Mouse (Mus musculus) limb, embryonic 14.5 days (tissue): ENCODE results near the gene Fgfr2. TPM values are rescaled to one million over a fixed set of nuclear protein-coding genes. Genes with fewer than 3 reads are reported as not detected.
"Not testable (repeated sequence)": the region's sequence is repeated elsewhere in the genome, so short reads cannot be mapped to it uniquely, and the experiment has no call there.

ENCODE experiments used
- ATAC-seq: fragments of 200-750 bp; cut with Nextera tagmentation; 2 replicates; pipeline ENCODE4 v1.8.0; 2017; ENCODE audit warnings: low read depth, moderate number of reproducible peaks, moderate TSS enrichment; ENCODE audit not compliant: low FRiP score
- DNase-seq: peaks from one replicate; pipeline ENCODE4 v3.0.0-alpha.2; 2015; ENCODE audit warnings: low spot score
- H3K27ac ChIP-seq: fragments of 300-500 bp; sonication (generic); replicated peaks from 2 replicates; pipeline ENCODE4 v1.5.1; 2014; ENCODE audit warnings: low read depth, mild to moderate bottlenecking, low read length, moderate library complexity, mixed read lengths
- H3K27me3 ChIP-seq: fragments of 300-500 bp; sonication (generic); 2 replicates; pipeline ENCODE4 v1.6.1; 2014; ENCODE audit warnings: low read length, mixed read lengths; ENCODE audit not compliant: control insufficient read depth, insufficient read depth
- H3K36me3 ChIP-seq: fragments of 300-500 bp; sonication (generic); 2 replicates; pipeline ENCODE4 v1.6.1; 2014; ENCODE audit warnings: mild to moderate bottlenecking, low read length, moderate library complexity, mixed read lengths; ENCODE audit not compliant: control insufficient read depth, insufficient read depth
- H3K4me1 ChIP-seq: fragments of 300-500 bp; sonication (generic); 2 replicates; pipeline ENCODE4 v1.6.1; 2014; ENCODE audit warnings: antibody characterized with exemption, low read length, mixed read lengths; ENCODE audit not compliant: control insufficient read depth, insufficient read depth
- H3K4me2 ChIP-seq: fragments of 300-500 bp; sonication (generic); replicated peaks from 2 replicates; pipeline ENCODE4 v1.6.1; 2014; ENCODE audit warnings: low read depth, mild to moderate bottlenecking, low read length, moderate library complexity; ENCODE audit not compliant: severe bottlenecking
- H3K4me3 ChIP-seq: fragments of 300-500 bp; sonication (generic); replicated peaks from 2 replicates; pipeline ENCODE4 v1.5.1; 2014; ENCODE audit warnings: low read length
- H3K9ac ChIP-seq: fragments of 300-500 bp; sonication (generic); 2 replicates; pipeline ENCODE4 v1.6.1; 2014; ENCODE audit warnings: mild to moderate bottlenecking, low read depth, low read length, moderate library complexity; ENCODE audit not compliant: severe bottlenecking
- H3K9me3 ChIP-seq: fragments of 300-500 bp; sonication (generic); 2 replicates; pipeline ENCODE4 v1.6.1; 2016; ENCODE audit warnings: low read length; ENCODE audit not compliant: control insufficient read depth
- POLR2A ChIP-seq: fragments of 200-500 bp; IDR thresholded peaks from 2 replicates; pipeline ENCODE4 v1.8.0; 2012; ENCODE audit warnings: inconsistent platforms, mild to moderate bottlenecking, moderate library complexity, borderline replicate concordance; ENCODE audit not compliant: insufficient read depth, insufficient read length; ENCODE audit errors: extremely low read depth
- WGBS: fragments of 180-500 bp; shearing (Covaris S2); extraction: QIAGEN DNeasy Blood & Tissue Kit; methylation state at CpG from one replicate; pipeline ENCODE4 v1.1.7; 2014; 5-methylcytosine and 5-hydroxymethylcytosine counted together
- polyA plus RNA-seq, 2 experiments: library from polyadenylated mRNA; depleted of rRNA in 1 of 2; stranded (reverse) in 1 of 2; unstranded in 1 of 2; fragments of >200 nt; fragmentation: Nextera tagmentation in 1 of 2; extraction: Ambion mirVana in 1 of 2; gene quantifications; 2 replicates each; pipeline versions ENCODE4 v1.2.1 to v1.2.3; 2012 to 2014

Fgfr2 gene
- polyA plus RNA-seq, 2 experiments = 131 to 133 TPM

- no peak for DNase-seq
- WGBS = 54% methylated on average over 4 of the region's 4 CpGs
- H3K27me3 ChIP-seq = no peaks in the 10 kb centered on the region
- H3K9ac ChIP-seq = no peak overlapping the region
- H3K4me2 ChIP-seq = no peak overlapping the region
- no peak overlapping the region for H3K27ac ChIP-seq
- H3K4me1 ChIP-seq = peaks cover 5% of the 10 kb centered on the region; the same call in 1 of the 2 replicates
- ATAC-seq = no peak
- TF ChIP-seq POLR2A = no peak
- no peaks in the 10 kb centered on the region for H3K36me3 ChIP-seq
- H3K4me3 ChIP-seq = no peak overlapping the region
- no peaks in the 10 kb centered on the region for H3K9me3 ChIP-seq
Observed at GRCm38 (mm10) chr7:132507361-132507760, 615.8 kb downstream of the Fgfr2 start.

GRCm38 (mm10) chr7:132506226-132506625 lies 616.9 kb downstream of the Fgfr2 start:
- H3K4me3 ChIP-seq = no peak overlapping the region
- WGBS = 44% methylated on average over 5 of the region's 5 CpGs
- no peak for DNase-seq

DNA sequence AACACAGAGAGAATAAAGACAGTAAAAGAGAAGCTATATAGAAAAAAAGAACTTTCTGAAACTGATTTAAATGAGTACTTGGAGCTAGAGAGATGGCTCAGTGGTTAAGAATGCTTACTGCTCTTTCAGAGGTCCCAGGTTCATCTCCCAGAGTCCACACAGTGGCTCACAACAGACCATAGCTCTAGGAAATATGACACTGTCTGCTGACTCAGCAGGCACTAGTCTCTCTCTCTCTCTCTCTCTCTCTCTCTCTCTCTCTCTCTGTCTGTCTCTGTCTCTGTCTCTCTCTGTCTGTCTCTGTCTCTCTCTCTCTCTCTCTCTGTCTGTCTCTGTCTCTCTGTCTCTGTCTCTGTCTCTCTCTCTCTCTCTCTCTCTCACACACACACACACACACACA lies 620.7 kb downstream of the Fgfr2 start:
- not testable (repeated sequence) for H3K36me3 ChIP-seq, H3K4me1 ChIP-seq, DNase-seq, H3K27me3 ChIP-seq, ATAC-seq, H3K9me3 ChIP-seq, H3K4me2 ChIP-seq, H3K27ac ChIP-seq, H3K9ac ChIP-seq, H3K4me3 ChIP-seq

More at GRCm38 (mm10) chr7:132506226-132506625, 616.9 kb downstream of the Fgfr2 start:
- TF ChIP-seq POLR2A = no peak
- Histone ChIP-seq H3K27ac (no peak overlapping the region), H3K4me1 (peaks cover 5% of the 10 kb centered on the region; the same call in 1 of the 2 replicates), H3K4me2 (no peak overlapping the region), H3K9me3 (no peaks in the 10 kb centered on the region), H3K9ac (no peak overlapping the region), H3K27me3 (no peaks in the 10 kb centered on the region), H3K36me3 (no peaks in the 10 kb centered on the region)
- ATAC-seq = no peak

GRCm38 (mm10) chr7:132497142-132497541 lies 626.0 kb downstream of the Fgfr2 start:
- WGBS = 92% methylated on average over 3 of the region's 3 CpGs
- Histone ChIP-seq H3K4me1 (no peaks in the 10 kb centered on the region), H3K9me3 (no peaks in the 10 kb centered on the region), H3K4me2 (no peak overlapping the region), H3K4me3 (no peak overlapping the region), H3K27me3 (no peaks in the 10 kb centered on the region), H3K27ac (no peak overlapping the region), H3K9ac (no peak overlapping the region), H3K36me3 (no peaks in the 10 kb centered on the region)
- ATAC-seq (no peak), DNase-seq (no peak)
- no peak for TF ChIP-seq POLR2A

DNA sequence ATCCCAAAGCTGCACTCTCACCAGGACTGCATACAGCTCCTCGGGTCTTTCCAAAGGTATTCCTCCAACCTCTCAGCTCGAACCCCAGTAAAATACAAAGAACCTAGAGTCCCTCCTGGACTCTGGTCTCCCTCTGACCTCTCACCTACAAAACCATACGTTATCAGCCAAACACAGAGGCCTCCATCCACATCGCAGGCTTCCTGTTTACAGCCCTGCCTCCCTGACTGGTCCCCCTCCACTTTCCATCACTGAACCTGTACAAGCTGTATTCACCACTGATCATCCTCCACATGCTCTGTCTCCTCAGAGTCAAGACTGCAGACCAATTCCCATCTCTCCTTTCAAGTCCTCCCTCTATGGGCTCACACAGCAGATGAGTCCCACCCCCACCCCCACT lies 628.9 kb downstream of the Fgfr2 start:
- no peaks in the 10 kb centered on the region for H3K36me3 ChIP-seq
- no peak overlapping the region for H3K9ac ChIP-seq
- H3K27me3 ChIP-seq = no peaks in the 10 kb centered on the region
- H3K9me3 ChIP-seq = no peaks in the 10 kb centered on the region
- WGBS = 50% methylated on average over 4 of the region's 4 CpGs
- H3K4me1 ChIP-seq = no peaks in the 10 kb centered on the region
- no peak overlapping the region for H3K27ac ChIP-seq
- no peak overlapping the region for H3K4me2 ChIP-seq
- no peak overlapping the region for H3K4me3 ChIP-seq
- TF ChIP-seq POLR2A = no peak
- no peak for DNase-seq
- ATAC-seq = no peak

DNA sequence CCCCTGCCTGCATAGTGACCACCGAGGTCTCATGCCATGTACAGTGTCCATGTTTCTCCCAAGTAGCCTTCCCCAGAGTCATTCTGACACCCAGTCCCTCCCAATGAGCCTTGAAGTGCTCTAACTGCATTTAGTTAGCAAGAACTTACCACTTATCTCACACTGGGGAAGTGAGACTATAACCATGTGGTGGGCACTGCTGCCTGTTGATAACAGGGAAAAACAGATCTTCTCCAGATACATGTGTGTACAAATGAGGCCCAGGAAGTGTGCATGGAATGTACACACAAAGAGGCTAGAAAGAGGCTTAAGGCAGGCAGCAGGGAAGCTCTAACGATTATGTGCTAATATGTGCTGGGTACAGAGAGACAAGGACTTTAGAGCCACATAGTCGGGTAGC lies 629.5 kb downstream of the Fgfr2 start:
- Histone ChIP-seq H3K4me3 (no peak overlapping the region), H3K27ac (no peak overlapping the region), H3K9ac (no peak overlapping the region), H3K27me3 (no peaks in the 10 kb centered on the region), H3K4me2 (no peak overlapping the region), H3K4me1 (no peaks in the 10 kb centered on the region), H3K36me3 (no peaks in the 10 kb centered on the region), H3K9me3 (no peaks in the 10 kb centered on the region)
- WGBS = 76% methylated on average over 3 of the region's 3 CpGs
- DNase-seq (no peak), ATAC-seq (no peak)
- TF ChIP-seq POLR2A = no peak
